Mouse (Mus musculus) midbrain, postnatal 0 days (tissue): ENCODE measurements around the gene Gm9495. TPM values are rescaled to one million over a fixed set of nuclear protein-coding genes. Genes with fewer than 3 reads are reported as not detected.
"Not testable (repeated sequence)": the region's sequence is repeated elsewhere in the genome, so short reads cannot be mapped to it uniquely, and the experiment has no call there.

ENCODE experiments used
- ATAC-seq: fragments of 200-750 bp; cut with Nextera tagmentation; 2 replicates; pipeline ENCODE4 v1.8.0; 2017; ENCODE audit warnings: moderate number of reproducible peaks, mild to moderate bottlenecking, moderate TSS enrichment, moderate library complexity; ENCODE audit not compliant: low FRiP score
- DNase-seq: peaks from one replicate; pipeline ENCODE4 v3.0.0-alpha.2; 2015; ENCODE audit warnings: low spot score
- H3K27ac ChIP-seq: fragments of 300-500 bp; sonication (generic); 2 replicates; pipeline ENCODE4 v1.5.1; 2014; ENCODE audit warnings: low read depth, mild to moderate bottlenecking, low read length, mixed read lengths
- H3K27me3 ChIP-seq: fragments of 300-500 bp; sonication (generic); 2 replicates; pipeline ENCODE4 v1.6.1; 2014; ENCODE audit warnings: low read length, control low read depth, mixed read lengths; ENCODE audit not compliant: insufficient read depth
- H3K36me3 ChIP-seq: fragments of 300-500 bp; sonication (generic); 2 replicates; pipeline ENCODE4 v1.6.1; 2014; ENCODE audit warnings: low read length, control low read depth, mixed read lengths; ENCODE audit not compliant: insufficient read depth
- H3K4me1 ChIP-seq: fragments of 300-500 bp; sonication (generic); 2 replicates; pipeline ENCODE4 v1.6.1; 2014; ENCODE audit warnings: mild to moderate bottlenecking, control low read depth, antibody characterized with exemption, low read length, mixed read lengths; ENCODE audit not compliant: insufficient read depth
- H3K4me2 ChIP-seq: fragments of 300-500 bp; sonication (generic); 2 replicates; pipeline ENCODE4 v1.6.1; 2014; ENCODE audit warnings: low read depth, mild to moderate bottlenecking, low read length, mixed read lengths; ENCODE audit not compliant: poor library complexity, severe bottlenecking
- H3K4me3 ChIP-seq: fragments of 300-500 bp; sonication (generic); 2 replicates; pipeline ENCODE4 v1.5.1; 2014; ENCODE audit warnings: low read depth, mild to moderate bottlenecking, low read length, moderate library complexity
- H3K9ac ChIP-seq: fragments of 300-500 bp; sonication (generic); replicated peaks from 2 replicates; pipeline ENCODE4 v1.6.1; 2014; ENCODE audit warnings: mild to moderate bottlenecking, low read length, moderate library complexity, mixed read lengths; ENCODE audit not compliant: poor library complexity, severe bottlenecking
- H3K9me3 ChIP-seq: fragments of 300-500 bp; sonication (generic); 2 replicates; pipeline ENCODE4 v1.6.1; 2016; ENCODE audit warnings: low read length, control low read depth
- CTCF ChIP-seq: IDR thresholded peaks from 2 replicates; pipeline ENCODE4 v1.5.1; 2016; ENCODE audit warnings: antibody characterized with exemption, mild to moderate bottlenecking
- WGBS: fragments of 180-500 bp; shearing (Covaris S2); extraction: QIAGEN DNeasy Blood & Tissue Kit; methylation state at CpG from one replicate; pipeline ENCODE4 v1.1.7; 2014; 5-methylcytosine and 5-hydroxymethylcytosine counted together
- polyA plus RNA-seq: library from polyadenylated mRNA; unstranded; fragments of >200 nt; fragmentation: Nextera tagmentation; extraction: Ambion mirVana; gene quantifications from 2 replicates; pipeline ENCODE4 v1.2.1, GENCODE M21; 2015
- total RNA-seq: library from RNA; depleted of rRNA; stranded (reverse); fragments of >200 nt; gene quantifications from 2 replicates; pipeline ENCODE4 v1.2.3, GENCODE M21; 2014; rRNA removed

Gene Gm9495
- total RNA-seq (not detected in 2 replicates), polyA plus RNA-seq (0.13 TPM in 1 of 2 replicates, not detected in the other)

DNA sequence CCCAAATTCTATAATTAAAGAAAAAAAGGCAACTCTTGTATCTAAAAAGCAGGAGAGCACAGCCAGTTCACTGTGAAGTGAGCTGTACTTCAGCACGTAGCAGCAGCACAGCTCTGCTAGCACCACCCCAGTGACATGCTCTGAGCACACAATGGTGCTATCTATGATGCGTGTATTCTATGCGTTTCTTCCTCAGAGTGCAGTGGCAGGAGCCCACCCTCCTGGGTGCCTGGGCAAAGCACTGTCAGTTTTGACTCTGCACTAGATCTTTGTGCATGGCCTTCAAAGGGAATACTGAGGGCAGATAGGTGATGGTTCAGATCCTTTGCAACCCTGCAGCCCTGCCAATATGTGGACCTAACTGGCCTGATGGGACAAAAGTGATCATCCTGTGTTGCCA, at the start of gene Gm9495:
Gene Gm9495, minus strand, starts transcription at position 101 of the 400 bp plus-strand sequence.
- not testable (repeated sequence) for H3K27ac ChIP-seq, H3K9ac ChIP-seq, H3K4me3 ChIP-seq, H3K36me3 ChIP-seq, ATAC-seq, DNase-seq, H3K9me3 ChIP-seq, H3K4me2 ChIP-seq, H3K4me1 ChIP-seq, H3K27me3 ChIP-seq
- WGBS: 94% methylated on average over 1 of the region's 3 CpGs

DNA sequence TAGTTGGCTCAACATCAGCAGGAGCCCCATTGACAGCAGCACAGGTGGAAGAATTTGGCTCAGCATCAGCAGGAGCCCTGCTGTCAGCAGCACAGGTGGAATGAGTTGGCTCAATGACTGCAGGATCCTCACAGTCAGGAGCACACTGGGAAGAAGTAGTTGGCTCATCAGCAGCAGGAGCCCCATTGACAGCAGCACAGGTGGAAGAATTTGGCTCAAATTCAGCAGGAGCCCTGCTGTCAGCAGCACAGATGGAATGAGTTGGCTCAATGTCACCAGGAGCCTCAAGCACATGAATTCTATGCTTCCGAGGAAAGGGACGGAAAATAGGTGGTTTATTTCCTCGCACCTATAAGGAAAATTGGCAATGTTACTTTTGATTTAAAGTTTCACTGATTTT, 21.6 kb upstream of the Gm9495 start:
- peak; percentile 33 for DNase-seq
- not testable (repeated sequence) for H3K4me3 ChIP-seq, H3K36me3 ChIP-seq, H3K27me3 ChIP-seq, ATAC-seq, H3K9ac ChIP-seq, H3K27ac ChIP-seq, H3K9me3 ChIP-seq, H3K4me2 ChIP-seq, H3K4me1 ChIP-seq
- WGBS: 78% methylated on average over 2 of the region's 3 CpGs

DNA sequence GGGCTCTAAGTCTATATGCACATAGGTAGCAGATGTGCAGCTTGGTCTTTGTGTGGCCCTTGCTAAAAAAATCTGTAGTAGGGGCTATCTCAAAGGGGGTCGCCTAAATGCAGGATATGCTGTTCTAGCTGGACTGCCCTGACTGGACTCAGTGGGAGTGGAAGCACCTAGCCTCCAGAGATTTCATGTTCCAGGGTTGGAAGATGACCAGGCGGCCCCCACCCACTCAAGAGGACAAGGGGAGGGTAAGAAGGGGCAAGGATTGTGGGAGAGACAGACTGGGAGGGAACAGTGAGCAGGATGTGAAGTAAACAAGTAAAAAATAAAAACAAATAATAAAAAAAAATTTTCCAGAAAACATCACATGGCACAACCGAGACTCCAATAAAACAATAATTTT, 33.3 kb downstream of the Gm9495 start:
- H3K9me3 ChIP-seq, H3K4me1 ChIP-seq, H3K4me3 ChIP-seq, H3K4me2 ChIP-seq, DNase-seq, ATAC-seq, H3K36me3 ChIP-seq, H3K27ac ChIP-seq, H3K27me3 ChIP-seq, H3K9ac ChIP-seq: not testable (repeated sequence)
- 70% methylated on average over 2 of the region's 3 CpGs for WGBS

DNA sequence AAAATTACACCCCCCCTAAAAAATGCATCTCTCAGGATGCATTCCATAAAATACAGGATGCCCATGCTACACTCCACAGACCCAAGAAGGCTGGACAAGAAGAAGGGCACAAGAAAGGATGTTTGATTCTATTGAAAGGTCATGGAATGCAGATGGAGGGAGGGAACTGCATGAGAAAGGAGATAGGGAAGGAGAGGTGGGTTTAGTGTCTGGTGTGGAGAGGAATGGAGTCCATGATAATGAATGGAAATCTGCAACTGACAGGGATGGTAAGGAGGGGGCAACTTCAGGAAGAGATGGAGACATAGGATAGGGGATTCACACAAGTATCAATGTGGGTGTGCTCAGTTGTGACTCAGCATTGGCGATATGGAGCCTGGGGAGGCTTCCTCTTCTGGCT, 39.0 kb downstream of the Gm9495 start:
- 89% methylated on average over 1 of the region's 1 CpGs for WGBS
- Histone ChIP-seq H3K9ac (no peak overlapping the region), H3K27me3 (no peaks in the 10 kb centered on the region), H3K4me2 (no peak overlapping the region), H3K27ac (no peak overlapping the region), H3K36me3 (no peaks in the 10 kb centered on the region), H3K9me3 (no peaks in the 10 kb centered on the region), H3K4me1 (no peaks in the 10 kb centered on the region), H3K4me3 (no peak overlapping the region)
- no peak for TF ChIP-seq CTCF
- ATAC-seq: no peak
- no peak for DNase-seq

DNA sequence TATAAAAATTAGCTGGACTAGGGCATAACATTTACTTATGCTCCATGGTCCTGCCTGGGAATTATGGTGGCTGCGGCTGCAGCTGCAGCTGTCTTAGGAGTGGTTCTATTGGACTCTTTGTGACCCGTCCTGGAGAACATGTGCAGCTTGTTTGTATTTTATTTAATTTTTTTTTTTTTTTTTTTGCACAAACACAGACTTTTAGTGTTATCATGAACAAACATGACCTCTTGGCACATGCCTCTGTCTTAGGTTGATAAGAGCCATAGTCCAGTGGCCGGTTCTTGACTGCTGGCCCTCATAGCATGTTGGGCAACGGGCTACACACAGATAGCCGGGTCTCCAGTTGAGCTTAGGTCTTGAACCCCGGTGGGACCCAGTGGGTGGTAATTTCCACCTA, 48.6 kb downstream of the Gm9495 start:
- no peaks in the 10 kb centered on the region for H3K36me3 ChIP-seq
- no peak overlapping the region for H3K4me2 ChIP-seq
- no peak overlapping the region for H3K4me3 ChIP-seq
- no peaks in the 10 kb centered on the region for H3K9me3 ChIP-seq
- ATAC-seq: no peak
- DNase-seq: no peak
- H3K27me3 ChIP-seq: no peaks in the 10 kb centered on the region
- no peak for TF ChIP-seq CTCF
- WGBS: 92% methylated on average over 6 of the region's 6 CpGs
- H3K27ac ChIP-seq: no peak overlapping the region
- H3K4me1 ChIP-seq: no peaks in the 10 kb centered on the region
- H3K9ac ChIP-seq: no peak overlapping the region

DNA sequence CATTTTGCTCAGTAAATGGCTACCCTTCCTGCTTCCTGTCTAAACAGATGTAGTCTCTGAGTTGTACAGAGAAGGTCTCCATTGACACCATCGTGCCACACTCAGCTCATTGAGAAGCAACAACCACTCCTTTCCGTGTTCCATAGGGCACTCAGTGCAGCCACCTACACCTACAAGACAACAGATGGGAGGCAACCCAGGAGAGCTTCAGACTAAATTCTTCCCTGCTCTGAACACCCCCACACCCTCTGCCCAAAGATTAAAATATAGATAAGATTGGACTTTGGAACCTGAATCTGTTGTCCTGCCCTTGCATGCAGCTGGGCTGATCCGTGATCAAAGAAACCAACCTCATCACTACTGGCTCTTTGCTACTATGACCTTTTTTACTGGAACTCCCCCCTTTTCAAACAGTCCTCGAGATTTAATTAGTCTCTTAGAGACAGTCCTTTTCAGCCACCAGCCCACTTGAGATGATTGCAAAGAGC, 53.4 kb downstream of the Gm9495 start:
- Histone ChIP-seq H3K27me3 (no peaks in the 10 kb centered on the region), H3K9ac (peak overlapping the region; percentile 71), H3K9me3 (no peaks in the 10 kb centered on the region), H3K36me3 (no peaks in the 10 kb centered on the region), H3K4me1 (no peaks in the 10 kb centered on the region), H3K4me3 (peak overlapping the region; percentile 49), H3K4me2 (peak overlapping the region; percentile 77), H3K27ac (0 out of 2 replicates have a peak overlapping the region, but pooled peaks have one; percentile 12)
- ATAC-seq (no peak), DNase-seq (no peak)
- TF ChIP-seq CTCF: no peak
- 68% methylated on average over 4 of the region's 4 CpGs for WGBS
